Mouse (Mus musculus): ENCODE data around the gene Hk1.

DNA sequence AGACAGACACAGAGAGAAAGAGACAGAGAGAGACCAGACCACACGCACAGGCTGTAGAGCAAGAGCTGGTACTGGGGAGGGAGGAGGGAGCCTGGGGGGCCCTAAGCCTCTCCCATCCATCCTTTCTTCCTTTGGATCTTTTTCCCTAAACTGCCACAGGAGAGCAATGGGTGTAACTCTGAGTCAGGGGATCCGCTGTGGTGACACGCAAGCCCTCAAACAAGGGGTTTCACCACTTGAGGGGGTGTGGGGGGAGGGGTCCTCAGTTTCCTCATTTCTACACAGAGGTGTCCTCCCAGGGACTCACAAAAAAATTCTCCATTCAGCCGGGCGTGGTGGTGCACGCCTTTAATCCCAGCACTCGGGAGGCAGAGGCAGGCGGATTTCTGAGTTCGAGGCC is 48.4 kb downstream of the Hk1 start:
- TF ChIP-seq POLR2AphosphoS5 (IDR thresholded peaks at IDR 0.05; ENCODE audit: insufficient replicate concordance, low read depth, low read length) = no peak
- TF ChIP-seq CTCF (IDR thresholded peaks at IDR 0.05; ENCODE audit: low read depth, low read length) = no peak
